Mouse (Mus musculus) liver, embryonic 12.5 days (tissue): ENCODE results near the gene Hoxd8. TPM values are rescaled to one million over a fixed set of nuclear protein-coding genes. Genes with fewer than 3 reads are reported as not detected.
A peak's percentile ranks its signal among the peaks of the same experiment; 100 is the strongest.

ENCODE experiments used
- ATAC-seq: fragments of 200-750 bp; cut with Nextera tagmentation; 2 replicates; pipeline ENCODE4 v1.8.0; 2017; ENCODE audit warnings: moderate number of reproducible peaks, mild to moderate bottlenecking, moderate library complexity
- H3K27ac ChIP-seq: fragments of 300-500 bp; sonication (generic); 2 replicates; pipeline ENCODE4 v1.5.1; 2016; ENCODE audit warnings: mild to moderate bottlenecking
- H3K27me3 ChIP-seq: fragments of 300-500 bp; sonication (generic); replicated peaks from 2 replicates; pipeline ENCODE4 v1.6.1; 2016; ENCODE audit warnings: mild to moderate bottlenecking, moderate library complexity
- H3K36me3 ChIP-seq: fragments of 300-500 bp; sonication (generic); 2 replicates; pipeline ENCODE4 v1.6.1; 2016; ENCODE audit warnings: mild to moderate bottlenecking, moderate library complexity
- H3K4me1 ChIP-seq: fragments of 300-500 bp; sonication (generic); 2 replicates; pipeline ENCODE4 v1.6.1; 2016
- H3K4me2 ChIP-seq: fragments of 300-500 bp; sonication (generic); 2 replicates; pipeline ENCODE4 v1.6.1; 2016; ENCODE audit warnings: mild to moderate bottlenecking, moderate library complexity
- H3K4me3 ChIP-seq: fragments of 300-500 bp; sonication (generic); 2 replicates; pipeline ENCODE4 v1.5.1; 2016; ENCODE audit warnings: mild to moderate bottlenecking, moderate library complexity
- H3K9ac ChIP-seq: fragments of 300-500 bp; sonication (generic); 2 replicates; pipeline ENCODE4 v1.6.1; 2016; ENCODE audit warnings: mild to moderate bottlenecking, moderate library complexity
- H3K9me3 ChIP-seq: fragments of 300-500 bp; sonication (generic); replicated peaks from 2 replicates; pipeline ENCODE4 v1.6.1; 2016; ENCODE audit warnings: mild to moderate bottlenecking, moderate library complexity
- WGBS: fragments of 180-500 bp; shearing (Covaris S2); methylation state at CpG from one replicate; pipeline ENCODE4 v1.1.7; 2016; ENCODE audit not compliant: insufficient replicate concordance; 5-methylcytosine and 5-hydroxymethylcytosine counted together
- polyA plus RNA-seq: library from polyadenylated mRNA; unstranded; fragments of >200 nt; fragmentation: Nextera tagmentation; extraction: Ambion mirVana; gene quantifications from 2 replicates; pipeline ENCODE4 v1.2.1, GENCODE M21; 2016

The Hoxd8 gene
- polyA plus RNA-seq, 1 experiment from 2014 or later, result 0.11 TPM

- ATAC-seq, result no peak
- H3K9ac ChIP-seq, result no peak overlapping the region
- H3K27me3 ChIP-seq, result peaks cover 94% of the 10 kb centered on the region
- no peaks in the 10 kb centered on the region for H3K4me1 ChIP-seq
- H3K27ac ChIP-seq, result no peak overlapping the region
- WGBS, result 6% methylated on average over 8 of the region's 8 CpGs
- H3K4me3 ChIP-seq, result no peak overlapping the region
- H3K4me2 ChIP-seq, result no peak overlapping the region
- no peaks in the 10 kb centered on the region for H3K36me3 ChIP-seq
- no peaks in the 10 kb centered on the region for H3K9me3 ChIP-seq
Measured at GRCm38 (mm10) chr2:74690338-74690716, 14.1 kb upstream of the Hoxd8 start.

- no peak within 1 kb of the TSS for H3K4me3 ChIP-seq
Measured at GRCm38 (mm10) chr2:74691022-74691951, 13.1 kb upstream of the Hoxd8 start, which contains the start of gene Hoxd10. Hoxd10 (plus strand) TSS chr2:74691924.

GRCm38 (mm10) chr2:74691995-74692807 lies 12.2 kb upstream of the Hoxd8 start:
- Histone ChIP-seq H3K27me3 (peaks cover 98% of the 10 kb centered on the region), H3K9ac (no peak overlapping the region), H3K4me2 (no peak overlapping the region), H3K4me3 (no peak overlapping the region), H3K27ac (no peak overlapping the region), H3K36me3 (no peaks in the 10 kb centered on the region), H3K4me1 (no peaks in the 10 kb centered on the region), H3K9me3 (no peaks in the 10 kb centered on the region)
- 5% methylated on average over 35 of the region's 35 CpGs for WGBS
- no peak for ATAC-seq

More at GRCm38 (mm10) chr2:74691022-74691951, 13.1 kb upstream of the Hoxd8 start, which contains the start of gene Hoxd10:
- Histone ChIP-seq H3K27ac (no peak within 1 kb of the TSS), H3K36me3 (no peaks in the 10 kb centered on the region), H3K9me3 (no peaks in the 10 kb centered on the region), H3K27me3 (peaks cover 98% of the 10 kb centered on the region), H3K9ac (no peak within 1 kb of the TSS), H3K4me2 (no peak within 1 kb of the TSS), H3K4me1 (no peaks in the 10 kb centered on the region)
- under 1% methylated on average over 56 of the region's 56 CpGs for WGBS
- ATAC-seq, result no peak

GRCm38 (mm10) chr2:74692808-74693431 lies 11.5 kb upstream of the Hoxd8 start:
- WGBS, result 5% methylated on average over 20 of the region's 20 CpGs
- Histone ChIP-seq H3K4me1 (peaks cover 2% of the 10 kb centered on the region; the same call in 1 of the 2 replicates), H3K27ac (no peak overlapping the region), H3K4me3 (no peak overlapping the region), H3K9ac (no peak overlapping the region), H3K4me2 (no peak overlapping the region), H3K27me3 (peaks cover 98% of the 10 kb centered on the region), H3K36me3 (no peaks in the 10 kb centered on the region), H3K9me3 (no peaks in the 10 kb centered on the region)
- no peak for ATAC-seq

GRCm38 (mm10) chr2:74693432-74693827 lies 11.0 kb upstream of the Hoxd8 start:
- no peaks in the 10 kb centered on the region for H3K9me3 ChIP-seq
- H3K27me3 ChIP-seq, result peaks cover 98% of the 10 kb centered on the region
- no peak overlapping the region for H3K4me2 ChIP-seq
- H3K36me3 ChIP-seq, result no peaks in the 10 kb centered on the region
- ATAC-seq, result no peak
- H3K9ac ChIP-seq, result no peak overlapping the region
- peaks cover 7% of the 10 kb centered on the region; the same call in 1 of the 2 replicates for H3K4me1 ChIP-seq
- WGBS, result 9% methylated on average over 4 of the region's 4 CpGs
- no peak overlapping the region for H3K27ac ChIP-seq
- H3K4me3 ChIP-seq, result no peak overlapping the region

GRCm38 (mm10) chr2:74694066-74694465 lies 10.3 kb upstream of the Hoxd8 start:
- no peaks in the 10 kb centered on the region for H3K36me3 ChIP-seq
- ATAC-seq, result no peak

GRCm38 (mm10) chr2:74695383-74695782 lies 9.0 kb upstream of the Hoxd8 start:
- ATAC-seq, result no peak
- no peak overlapping the region for H3K4me2 ChIP-seq
- H3K9ac ChIP-seq, result no peak overlapping the region

More at GRCm38 (mm10) chr2:74694066-74694465, 10.3 kb upstream of the Hoxd8 start:
- 2% methylated on average over 16 of the region's 16 CpGs for WGBS
- H3K27ac ChIP-seq, result no peak overlapping the region
- H3K9ac ChIP-seq, result no peak overlapping the region
- no peaks in the 10 kb centered on the region for H3K9me3 ChIP-seq
- H3K4me1 ChIP-seq, result peaks cover 9% of the 10 kb centered on the region; the same call in 1 of the 2 replicates
- no peak overlapping the region for H3K4me2 ChIP-seq
- H3K27me3 ChIP-seq, result peaks cover 98% of the 10 kb centered on the region
- no peak overlapping the region for H3K4me3 ChIP-seq

GRCm38 (mm10) chr2:74695813-74696430 lies 8.5 kb upstream of the Hoxd8 start:
- WGBS, result 2% methylated on average over 7 of the region's 7 CpGs
- ATAC-seq, result no peak

More at GRCm38 (mm10) chr2:74695383-74695782, 9.0 kb upstream of the Hoxd8 start:
- peaks cover 99% of the 10 kb centered on the region for H3K27me3 ChIP-seq
- H3K9me3 ChIP-seq, result no peaks in the 10 kb centered on the region
- H3K4me3 ChIP-seq, result no peak overlapping the region
- H3K27ac ChIP-seq, result no peak overlapping the region
- H3K4me1 ChIP-seq, result peaks cover 9% of the 10 kb centered on the region; the same call in 1 of the 2 replicates
- WGBS, result 5% methylated on average over 1 of the region's 1 CpGs
- no peaks in the 10 kb centered on the region for H3K36me3 ChIP-seq

GRCm38 (mm10) chr2:74696442-74697335 lies 7.7 kb upstream of the Hoxd8 start:
- ATAC-seq, result no peak
- no peak overlapping the region for H3K27ac ChIP-seq
- H3K9ac ChIP-seq, result no peak overlapping the region

More at GRCm38 (mm10) chr2:74695813-74696430, 8.5 kb upstream of the Hoxd8 start:
- Histone ChIP-seq H3K9me3 (no peaks in the 10 kb centered on the region), H3K27me3 (peaks cover 100% of the 10 kb centered on the region), H3K36me3 (no peaks in the 10 kb centered on the region), H3K4me3 (no peak overlapping the region), H3K27ac (no peak overlapping the region), H3K9ac (no peak overlapping the region), H3K4me2 (no peak overlapping the region), H3K4me1 (peaks cover 9% of the 10 kb centered on the region; the same call in 1 of the 2 replicates)

GRCm38 (mm10) chr2:74697567-74698121 lies 6.8 kb upstream of the Hoxd8 start, which contains the start of gene Hoxd9:
Hoxd9 (plus strand) TSS chr2:74697727.
- Histone ChIP-seq H3K9ac (no peak within 1 kb of the TSS), H3K27me3 (peaks cover 100% of the 10 kb centered on the region), H3K36me3 (no peaks in the 10 kb centered on the region), H3K27ac (no peak within 1 kb of the TSS), H3K9me3 (no peaks in the 10 kb centered on the region), H3K4me3 (peak within 1 kb of the TSS; percentile 35), H3K4me2 (peak within 1 kb of the TSS; percentile 55), H3K4me1 (peaks cover 9% of the 10 kb centered on the region; the same call in 1 of the 2 replicates)
- under 1% methylated on average over 43 of the region's 43 CpGs for WGBS
- no peak; the same call in 1 of the 2 replicates for ATAC-seq

More at GRCm38 (mm10) chr2:74696442-74697335, 7.7 kb upstream of the Hoxd8 start:
- Histone ChIP-seq H3K36me3 (no peaks in the 10 kb centered on the region), H3K9me3 (no peaks in the 10 kb centered on the region), H3K27me3 (peaks cover 100% of the 10 kb centered on the region), H3K4me1 (peaks cover 9% of the 10 kb centered on the region; the same call in 1 of the 2 replicates), H3K4me3 (no peak overlapping the region), H3K4me2 (no peak overlapping the region)
- WGBS, result 5% methylated on average over 34 of the region's 34 CpGs
